Mouse (Mus musculus) lung, embryonic 15.5 days (tissue): ENCODE results near the gene Zeb2. TPM values are rescaled to one million over a fixed set of nuclear protein-coding genes. Genes with fewer than 3 reads are reported as not detected.
A peak's percentile ranks its signal among the peaks of the same experiment; 100 is the strongest.

ENCODE experiments used
- ATAC-seq: fragments of 200-750 bp; cut with Nextera tagmentation; 2 replicates; pipeline ENCODE4 v1.8.0; 2017; ENCODE audit warnings: moderate number of reproducible peaks, borderline replicate concordance; ENCODE audit not compliant: low FRiP score, low TSS enrichment; ENCODE audit errors: extremely low read depth
- H3K27ac ChIP-seq: fragments of 300-500 bp; sonication (generic); 2 replicates; pipeline ENCODE4 v1.5.1; 2015; ENCODE audit warnings: moderate library complexity, mild to moderate bottlenecking, inconsistent platforms
- H3K27me3 ChIP-seq: fragments of 300-500 bp; sonication (generic); 2 replicates; pipeline ENCODE4 v1.6.1; 2015; ENCODE audit warnings: inconsistent platforms
- H3K36me3 ChIP-seq: fragments of 300-500 bp; sonication (generic); 2 replicates; pipeline ENCODE4 v1.6.1; 2015; ENCODE audit warnings: inconsistent platforms
- H3K4me1 ChIP-seq: fragments of 300-500 bp; sonication (generic); 2 replicates; pipeline ENCODE4 v1.6.1; 2015; ENCODE audit warnings: inconsistent platforms
- H3K4me2 ChIP-seq: fragments of 300-500 bp; sonication (generic); 2 replicates; pipeline ENCODE4 v1.6.1; 2015; ENCODE audit warnings: inconsistent platforms, mild to moderate bottlenecking, moderate library complexity
- H3K4me3 ChIP-seq: fragments of 300-500 bp; sonication (generic); 2 replicates; pipeline ENCODE4 v1.5.1; 2015; ENCODE audit warnings: mild to moderate bottlenecking, inconsistent platforms
- H3K9ac ChIP-seq: fragments of 300-500 bp; sonication (generic); 2 replicates; pipeline ENCODE4 v1.6.1; 2015; ENCODE audit warnings: inconsistent platforms
- H3K9me3 ChIP-seq: fragments of 300-500 bp; sonication (generic); 2 replicates; pipeline ENCODE4 v1.6.1; 2016; ENCODE audit warnings: inconsistent platforms
- WGBS: fragments of 180-500 bp; shearing (Covaris S2); methylation state at CpG from one replicate; pipeline ENCODE4 v1.1.7; 2015; 5-methylcytosine and 5-hydroxymethylcytosine counted together
- polyA plus RNA-seq: library from polyadenylated mRNA; unstranded; fragments of >200 nt; fragmentation: Nextera tagmentation; extraction: Ambion mirVana; gene quantifications from 2 replicates; pipeline ENCODE4 v1.2.1, GENCODE M21; 2015

Gene Zeb2
- polyA plus RNA-seq = 79.9 and 94.7 TPM in 2 replicates

DNA sequence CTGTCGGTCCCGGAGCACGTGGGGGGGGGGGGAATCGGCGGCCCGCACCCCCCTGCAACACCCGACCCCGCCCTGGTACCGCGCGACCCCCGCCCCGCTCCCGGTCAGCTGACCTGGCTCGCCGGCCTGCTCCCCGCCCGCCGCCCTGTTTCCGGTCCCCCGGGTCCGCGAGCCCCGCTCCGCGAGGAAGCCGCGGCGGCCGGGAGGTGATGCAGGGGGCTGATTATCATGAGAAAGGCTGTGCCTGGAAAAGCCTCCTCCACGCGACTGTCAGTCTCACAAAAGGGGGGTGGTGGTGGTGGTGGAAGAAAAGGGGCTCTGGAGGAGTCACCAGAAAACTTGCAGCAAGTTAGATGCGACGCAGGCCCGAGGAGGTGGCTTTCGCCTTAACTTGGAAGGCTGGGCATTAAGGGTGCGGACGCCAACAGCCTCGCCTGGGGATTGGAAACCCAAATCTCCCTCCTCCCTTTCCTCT, at the start of gene Zeb2:
Zeb2 (minus strand) TSS at position 309 of the 475 bp plus-strand sequence.
- H3K36me3 ChIP-seq = no peaks in the 10 kb centered on the region
- WGBS = 2% methylated on average over 28 of the region's 39 CpGs
- peak within 1 kb of the TSS; percentile 62 for H3K4me3 ChIP-seq
- H3K27ac ChIP-seq = peak within 1 kb of the TSS; percentile 96
- ATAC-seq = peak; percentile 72
- H3K9me3 ChIP-seq = no peaks in the 10 kb centered on the region
- H3K4me2 ChIP-seq = peak within 1 kb of the TSS; percentile 86
- peaks cover 6% of the 10 kb centered on the region for H3K4me1 ChIP-seq
- H3K27me3 ChIP-seq = peaks cover 9% of the 10 kb centered on the region; the same call in 1 of the 2 replicates
- H3K9ac ChIP-seq = peak within 1 kb of the TSS; percentile 71

DNA sequence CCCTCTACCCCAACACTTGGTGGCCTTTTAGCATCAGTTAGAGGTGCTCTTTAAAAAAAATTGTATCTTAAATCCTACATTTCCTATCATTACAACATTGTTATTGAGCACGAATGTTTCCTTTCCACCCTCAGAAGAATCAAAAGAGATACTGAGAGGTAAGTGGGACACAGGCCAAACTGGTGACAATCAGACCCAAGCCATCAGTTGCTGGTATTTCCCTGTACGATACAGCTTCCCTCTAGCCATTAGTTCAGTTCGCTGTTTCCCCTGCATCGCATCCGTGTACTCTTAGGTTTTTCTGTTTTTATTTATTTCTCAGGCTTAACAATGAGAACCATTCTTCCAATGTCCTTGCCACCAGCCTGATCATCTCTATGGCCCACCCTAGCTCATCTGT, 41.6 kb upstream of the Zeb2 start:
- ATAC-seq = no peak
- Histone ChIP-seq H3K27me3 (no peaks in the 10 kb centered on the region), H3K4me3 (no peak overlapping the region), H3K9me3 (no peaks in the 10 kb centered on the region), H3K27ac (no peak overlapping the region), H3K36me3 (no peaks in the 10 kb centered on the region), H3K4me1 (no peaks in the 10 kb centered on the region), H3K4me2 (no peak overlapping the region), H3K9ac (no peak overlapping the region)
- WGBS = 96% methylated on average over 5 of the region's 5 CpGs

DNA sequence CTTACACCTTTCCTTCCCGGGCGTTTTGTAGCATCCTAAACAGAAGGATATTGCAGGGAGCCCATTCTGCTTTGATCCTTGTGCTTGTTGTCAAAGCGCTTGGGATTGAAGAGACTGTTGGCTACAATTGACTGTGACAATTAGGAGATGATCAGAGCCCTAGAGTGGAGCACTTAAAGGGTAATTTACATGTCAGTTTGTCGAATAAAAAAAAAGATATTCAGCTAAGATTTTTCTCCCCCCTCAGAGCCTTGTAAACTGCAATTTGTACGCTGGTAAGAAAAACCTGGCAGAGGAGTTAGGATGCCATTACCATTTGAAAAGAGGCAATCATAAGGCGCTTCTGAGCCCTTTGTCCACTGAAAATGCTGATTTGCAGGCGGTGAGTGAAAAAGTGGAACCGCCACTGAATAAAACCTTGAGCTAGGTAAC, 41.2 kb upstream of the Zeb2 start:
- Histone ChIP-seq H3K36me3 (no peaks in the 10 kb centered on the region), H3K27ac (no peak overlapping the region), H3K4me2 (no peak overlapping the region), H3K4me3 (no peak overlapping the region), H3K4me1 (no peaks in the 10 kb centered on the region), H3K27me3 (no peaks in the 10 kb centered on the region), H3K9me3 (no peaks in the 10 kb centered on the region), H3K9ac (no peak overlapping the region)
- ATAC-seq = no peak
- WGBS = 47% methylated on average over 8 of the region's 8 CpGs

DNA sequence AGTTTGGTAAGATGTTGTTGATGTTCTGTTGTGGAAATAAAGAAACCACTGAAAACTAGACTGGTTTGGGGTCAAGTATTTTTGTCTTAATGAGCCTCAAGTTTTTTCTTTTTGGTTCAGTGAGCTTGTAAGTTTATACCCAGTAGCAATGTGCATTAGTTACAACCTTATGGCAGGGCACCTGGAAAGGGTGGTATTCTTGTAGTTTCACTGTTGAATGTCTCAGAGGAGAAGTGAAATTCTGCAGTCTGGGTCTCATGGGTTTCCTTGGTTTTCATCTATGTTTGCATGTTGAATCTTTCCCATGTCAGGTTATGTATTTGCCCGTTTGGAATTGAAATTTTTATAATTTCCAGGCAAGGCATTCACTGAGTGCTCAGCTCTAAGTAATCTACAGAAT, 36.1 kb upstream of the Zeb2 start:
- 60% methylated on average over 1 of the region's 1 CpGs for WGBS

DNA sequence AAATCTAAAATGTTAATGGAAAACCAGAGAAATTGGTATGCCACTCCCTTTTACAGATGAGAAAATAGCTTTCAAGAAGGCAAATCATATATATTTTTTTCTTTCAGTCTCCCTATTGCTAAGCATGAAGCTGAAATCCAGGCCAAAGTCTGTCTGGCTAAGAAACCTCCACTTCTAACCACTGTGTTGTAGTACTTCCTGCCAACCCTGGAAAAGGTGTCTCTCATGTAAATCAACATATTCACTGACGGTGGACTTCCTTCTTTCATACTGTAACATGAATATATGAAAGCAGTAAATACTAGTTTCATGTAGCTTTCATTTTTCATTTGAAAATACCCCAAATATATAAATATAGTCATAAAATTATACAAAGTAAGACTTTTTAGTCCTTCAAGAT, 26.0 kb upstream of the Zeb2 start:
- H3K4me2 ChIP-seq = no peak overlapping the region
- H3K9ac ChIP-seq = no peak overlapping the region
- no peaks in the 10 kb centered on the region for H3K36me3 ChIP-seq
- no peaks in the 10 kb centered on the region for H3K4me1 ChIP-seq
- 66% methylated on average over 1 of the region's 1 CpGs for WGBS
- H3K9me3 ChIP-seq = no peaks in the 10 kb centered on the region
- no peaks in the 10 kb centered on the region for H3K27me3 ChIP-seq
- no peak overlapping the region for H3K27ac ChIP-seq
- no peak for ATAC-seq
- H3K4me3 ChIP-seq = no peak overlapping the region

More for the DNA sequence above, 36.1 kb upstream of the Zeb2 start:
- no peaks in the 10 kb centered on the region for H3K36me3 ChIP-seq
- H3K4me2 ChIP-seq = no peak overlapping the region
- no peaks in the 10 kb centered on the region for H3K4me1 ChIP-seq
- H3K9me3 ChIP-seq = no peaks in the 10 kb centered on the region
- no peak overlapping the region for H3K9ac ChIP-seq
- H3K4me3 ChIP-seq = no peak overlapping the region
- H3K27ac ChIP-seq = no peak overlapping the region
- ATAC-seq = no peak
- no peaks in the 10 kb centered on the region for H3K27me3 ChIP-seq

DNA sequence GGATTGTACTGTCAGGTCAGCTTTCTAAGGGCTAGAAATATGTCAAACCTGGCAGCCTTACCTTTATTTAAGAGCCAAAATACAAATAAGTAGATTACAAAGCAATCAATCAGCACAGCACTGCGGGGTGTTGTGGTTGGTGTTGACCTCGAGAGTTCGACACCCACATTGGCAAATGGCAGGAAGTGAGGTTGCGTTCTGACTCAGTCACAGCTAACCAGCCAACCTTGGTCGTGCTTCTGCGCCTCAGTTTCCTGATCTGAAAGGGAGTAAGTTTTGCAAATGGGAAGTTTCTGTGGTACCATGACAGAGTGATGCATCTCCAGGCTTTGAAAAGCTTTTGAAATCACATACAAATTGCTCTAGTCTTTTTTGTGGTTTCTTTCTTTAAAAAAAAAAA, 21.7 kb upstream of the Zeb2 start:
- no peaks in the 10 kb centered on the region for H3K9me3 ChIP-seq
- no peaks in the 10 kb centered on the region for H3K36me3 ChIP-seq
- no peaks in the 10 kb centered on the region for H3K4me1 ChIP-seq
- H3K27me3 ChIP-seq = no peaks in the 10 kb centered on the region
- no peak for ATAC-seq
- H3K27ac ChIP-seq = no peak overlapping the region
- no peak overlapping the region for H3K4me2 ChIP-seq
- 74% methylated on average over 6 of the region's 6 CpGs for WGBS
- H3K4me3 ChIP-seq = no peak overlapping the region
- H3K9ac ChIP-seq = no peak overlapping the region

DNA sequence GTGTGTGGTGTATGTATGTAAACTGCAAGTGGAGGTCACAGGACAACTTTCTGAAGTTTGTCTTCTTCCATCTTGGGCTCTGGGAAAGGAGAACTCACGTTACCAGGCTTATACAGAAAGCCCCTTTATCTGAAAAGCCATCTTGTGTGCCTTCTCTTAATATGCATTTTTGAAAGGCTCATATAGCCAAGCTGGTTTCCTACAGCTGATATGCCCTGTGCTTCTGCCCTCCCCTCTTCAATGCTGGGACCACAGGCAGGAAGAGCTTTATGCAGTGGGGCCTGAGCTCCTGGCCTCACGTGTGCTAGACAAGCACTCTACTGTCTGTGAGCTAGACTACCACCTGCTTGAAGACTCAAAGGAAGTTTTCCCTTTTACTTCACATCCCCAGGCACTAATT, 19.6 kb upstream of the Zeb2 start:
- ATAC-seq = no peak
- H3K27me3 ChIP-seq = no peaks in the 10 kb centered on the region
- no peak overlapping the region for H3K4me2 ChIP-seq
- 58% methylated on average over 2 of the region's 2 CpGs for WGBS
- H3K4me3 ChIP-seq = no peak overlapping the region
- H3K4me1 ChIP-seq = no peaks in the 10 kb centered on the region
- no peak overlapping the region for H3K9ac ChIP-seq
- H3K36me3 ChIP-seq = no peaks in the 10 kb centered on the region
- no peak overlapping the region for H3K27ac ChIP-seq
- no peaks in the 10 kb centered on the region for H3K9me3 ChIP-seq

DNA sequence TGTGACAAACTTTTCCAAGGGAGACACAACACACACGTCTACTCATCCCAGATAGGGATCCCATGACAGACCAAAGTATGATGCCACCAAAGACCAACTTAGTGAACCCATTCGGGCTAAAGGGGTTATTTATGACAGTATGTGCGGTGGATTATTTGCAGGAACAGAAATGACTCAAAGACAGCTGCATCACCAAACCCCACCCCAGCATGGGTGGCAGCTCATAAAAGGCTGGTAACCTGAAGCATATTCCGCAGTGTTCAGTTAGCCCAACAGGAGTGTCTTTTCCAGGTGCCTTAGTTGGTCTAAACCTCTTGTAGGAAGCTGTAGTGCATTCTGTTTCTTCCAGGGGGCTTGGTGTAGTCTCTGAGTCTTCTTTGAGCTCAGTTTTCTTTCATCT, 16.0 kb upstream of the Zeb2 start:
- Histone ChIP-seq H3K4me3 (no peak overlapping the region), H3K27me3 (no peaks in the 10 kb centered on the region), H3K9ac (no peak overlapping the region), H3K9me3 (no peaks in the 10 kb centered on the region), H3K4me2 (no peak overlapping the region), H3K4me1 (no peaks in the 10 kb centered on the region), H3K36me3 (no peaks in the 10 kb centered on the region), H3K27ac (no peak overlapping the region)
- WGBS = 81% methylated on average over 4 of the region's 4 CpGs
- ATAC-seq = no peak

DNA sequence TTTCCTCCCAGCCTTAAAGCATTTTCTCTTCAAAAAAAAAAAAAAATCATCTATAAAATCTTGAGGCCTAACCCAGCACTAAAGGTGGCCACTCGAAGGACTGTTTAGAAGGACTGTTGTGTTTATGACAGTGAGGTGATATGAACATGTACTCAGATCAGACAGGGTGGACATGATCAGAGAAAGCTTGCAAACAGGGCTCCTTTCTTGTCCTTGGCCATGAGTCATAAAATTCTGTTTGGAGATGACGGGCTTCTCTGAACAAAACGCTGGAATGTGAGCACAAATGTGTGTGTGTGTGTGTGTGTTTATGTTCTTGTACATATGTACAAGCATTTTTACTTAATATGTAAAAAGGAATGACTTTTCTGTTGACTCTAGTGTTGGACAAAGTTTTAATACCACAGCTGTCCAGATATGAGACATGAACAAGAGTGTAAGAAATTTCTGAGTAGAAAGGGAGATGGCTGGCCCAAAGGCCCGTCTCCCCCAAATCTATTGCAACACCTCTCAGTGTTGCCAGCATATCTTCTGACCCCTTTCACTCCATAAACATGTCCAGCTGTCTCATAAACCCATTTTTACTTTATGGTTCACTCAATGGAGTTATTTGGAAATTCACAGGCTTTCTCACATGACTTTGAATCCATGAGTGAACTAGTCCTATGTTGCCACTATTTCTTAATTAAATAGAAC, 13.4 kb upstream of the Zeb2 start:
- peak overlapping the region; percentile 35; the same call in 1 of the 2 replicates for H3K27ac ChIP-seq
- H3K36me3 ChIP-seq = no peaks in the 10 kb centered on the region
- H3K27me3 ChIP-seq = no peaks in the 10 kb centered on the region
- no peak overlapping the region for H3K9ac ChIP-seq
- 35% methylated on average over 4 of the region's 4 CpGs for WGBS
- ATAC-seq = peak; percentile 67; the same call in 1 of the 2 replicates
- H3K4me3 ChIP-seq = no peak overlapping the region
- H3K4me2 ChIP-seq = no peak overlapping the region
- H3K4me1 ChIP-seq = no peaks in the 10 kb centered on the region
- no peaks in the 10 kb centered on the region for H3K9me3 ChIP-seq

DNA sequence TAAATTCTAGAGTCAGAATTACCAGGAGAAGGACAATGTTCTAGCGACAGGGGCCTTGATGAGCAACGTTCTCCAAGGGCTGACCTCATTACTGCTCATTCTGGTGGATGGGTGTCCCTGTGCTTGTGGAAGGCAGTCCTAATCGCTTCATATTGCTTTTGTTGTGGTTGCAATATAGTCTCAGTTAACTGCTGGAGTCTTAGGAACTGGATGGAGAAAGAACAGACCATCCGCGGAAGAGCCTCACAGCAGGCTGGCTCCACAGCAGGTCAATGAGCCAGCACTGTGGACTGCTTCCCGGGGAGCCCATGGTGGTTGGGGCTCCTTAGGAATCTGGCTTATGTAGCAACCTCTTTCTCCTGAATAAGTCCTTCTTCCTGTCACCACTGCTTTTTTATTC, 12.4 kb upstream of the Zeb2 start:
- H3K4me3 ChIP-seq = no peak overlapping the region
- H3K9me3 ChIP-seq = no peaks in the 10 kb centered on the region
- no peaks in the 10 kb centered on the region for H3K4me1 ChIP-seq
- no peak for ATAC-seq
- H3K27me3 ChIP-seq = no peaks in the 10 kb centered on the region
- no peaks in the 10 kb centered on the region for H3K36me3 ChIP-seq
- H3K4me2 ChIP-seq = no peak overlapping the region
- H3K9ac ChIP-seq = no peak overlapping the region
- H3K27ac ChIP-seq = 0 out of 2 replicates have a peak overlapping the region, but pooled peaks have one; percentile 35
- 61% methylated on average over 6 of the region's 6 CpGs for WGBS

DNA sequence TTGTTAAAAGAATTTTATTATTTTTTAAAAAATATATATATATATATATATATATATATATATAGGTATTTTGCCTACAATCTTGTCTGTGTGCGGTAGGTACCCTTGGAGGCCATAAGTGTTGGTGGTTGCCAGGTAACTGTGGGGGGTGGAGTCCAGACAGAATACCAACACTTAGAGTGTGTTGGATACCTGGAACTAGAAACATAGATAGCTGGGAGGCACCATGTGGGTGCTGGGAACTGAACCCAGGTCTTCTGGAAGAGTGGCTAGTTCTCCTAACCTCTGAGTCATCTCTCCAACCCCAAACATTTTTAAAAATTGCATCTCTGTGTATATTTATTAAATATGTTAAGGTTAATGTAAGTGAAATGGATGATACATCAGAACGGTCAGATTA, 11.5 kb upstream of the Zeb2 start:
- 95% methylated on average over 2 of the region's 2 CpGs for WGBS
- no peaks in the 10 kb centered on the region for H3K27me3 ChIP-seq

DNA sequence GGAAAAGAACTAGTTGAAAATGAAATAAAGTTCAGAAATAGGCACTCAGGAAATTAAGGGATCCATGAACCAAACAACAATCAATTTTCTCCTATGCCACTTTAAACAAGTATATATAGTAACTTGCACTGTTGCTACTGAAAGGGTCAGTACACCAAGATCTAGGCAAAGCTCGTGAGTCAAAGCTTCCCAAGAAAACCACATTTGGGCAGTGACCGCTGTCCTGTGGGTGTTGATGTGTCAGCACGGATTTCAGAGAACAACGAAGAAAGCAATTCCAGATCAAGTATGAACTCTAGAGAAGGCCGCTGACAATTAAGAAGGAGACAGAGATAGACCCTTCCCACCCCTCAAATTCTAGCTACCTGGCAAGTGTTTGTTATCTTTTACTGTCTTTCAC, 9.2 kb upstream of the Zeb2 start:
- Histone ChIP-seq H3K36me3 (no peaks in the 10 kb centered on the region), H3K4me1 (no peaks in the 10 kb centered on the region), H3K4me3 (no peak overlapping the region), H3K9me3 (no peaks in the 10 kb centered on the region), H3K4me2 (no peak overlapping the region), H3K27ac (no peak overlapping the region), H3K27me3 (no peaks in the 10 kb centered on the region), H3K9ac (no peak overlapping the region)
- WGBS = 91% methylated on average over 5 of the region's 5 CpGs
- no peak for ATAC-seq

More for the DNA sequence above, 11.5 kb upstream of the Zeb2 start:
- H3K9ac ChIP-seq = no peak overlapping the region
- no peaks in the 10 kb centered on the region for H3K9me3 ChIP-seq
- no peak overlapping the region for H3K4me2 ChIP-seq
- ATAC-seq = no peak
- H3K27ac ChIP-seq = no peak overlapping the region
- H3K4me3 ChIP-seq = no peak overlapping the region
- H3K36me3 ChIP-seq = no peaks in the 10 kb centered on the region
- H3K4me1 ChIP-seq = no peaks in the 10 kb centered on the region
